Comparison of ENCODE assay signal across 33 mouse cellular contexts in genomic region chr10:81090621-81091020, GRCm38 (mm10). TPM values are rescaled to one million over a fixed set of nuclear protein-coding genes. Genes with fewer than 3 reads are reported as not detected.
DNase-seq lines count a peak whose midpoint lies in the region; ATAC-seq lines count a peak whose summit lies in the region.
"Had no signal": no experiment of that assay in that cellular context is flagged by ENCODE, and none has a peak within 500 bp of the region (broad histone marks: within the 10 kb centered on the region; RNA-seq: fewer than 3 reads in every experiment).

No protein-coding gene starts in this region.

- no peaks in the 10 kb centered on the region for H3K27me3 ChIP-seq in intestine, embryonic 15.5 days (replicated peaks)
- H3K27me3 ChIP-seq in liver, embryonic 11.5 days (replicated peaks; ENCODE audit: control insufficient read depth, insufficient read depth, low read length) = peaks cover 2% of the 10 kb centered on the region; the same call in 1 of the 2 replicates
- no peaks in the 10 kb centered on the region for H3K27me3 ChIP-seq in liver, embryonic 16.5 days (ENCODE audit: control insufficient read depth, insufficient read depth, low read depth, low read length)
- H3K27me3 ChIP-seq: embryonic facial prominence, embryonic 13.5 days; hindbrain, embryonic 15.5 days; stomach, embryonic 15.5 days had no signal

- no peaks in the 10 kb centered on the region for H3K36me3 ChIP-seq in intestine, embryonic 15.5 days
- H3K36me3 ChIP-seq in liver, embryonic 11.5 days (ENCODE audit: control insufficient read depth, insufficient read depth, low read length) = peaks cover 2% of the 10 kb centered on the region; the same call in 1 of the 2 replicates
- H3K36me3 ChIP-seq in liver, embryonic 16.5 days (ENCODE audit: control insufficient read depth, insufficient read depth) = peaks cover 11% of the 10 kb centered on the region
- H3K36me3 ChIP-seq: embryonic facial prominence, embryonic 13.5 days; forebrain, embryonic 12.5 days; hindbrain, embryonic 10.5 days; hindbrain, embryonic 15.5 days; limb, embryonic 10.5 days; limb, embryonic 15.5 days; midbrain, embryonic 15.5 days; neural tube, embryonic 15.5 days; stomach, embryonic 15.5 days had no signal

- H3K9ac ChIP-seq in intestine, embryonic 15.5 days = no peak overlapping the region
- no peak overlapping the region for H3K9ac ChIP-seq in liver, embryonic 11.5 days (ENCODE audit: low read depth, low read length)
- H3K9ac ChIP-seq in liver, embryonic 16.5 days (ENCODE audit: low read depth, low read length) = no peak overlapping the region
- H3K9ac ChIP-seq: embryonic facial prominence, embryonic 13.5 days; forebrain, embryonic 12.5 days; hindbrain, embryonic 15.5 days; limb, embryonic 15.5 days; midbrain, embryonic 15.5 days; neural tube, embryonic 15.5 days; stomach, embryonic 15.5 days had no signal

- H3K4me1 ChIP-seq in intestine, embryonic 15.5 days (replicated peaks) = peaks cover 8% of the 10 kb centered on the region; the same call in 1 of the 2 replicates
- peaks cover 28% of the 10 kb centered on the region for H3K4me1 ChIP-seq in liver, embryonic 11.5 days (replicated peaks; ENCODE audit: control insufficient read depth, insufficient read depth, low read length)
- H3K4me1 ChIP-seq in liver, embryonic 16.5 days (ENCODE audit: control insufficient read depth, low read depth, low read length) = peaks cover 39% of the 10 kb centered on the region
- H3K4me1 ChIP-seq: midbrain, embryonic 15.5 days had no signal

- no peak overlapping the region for H3K4me3 ChIP-seq in intestine, embryonic 15.5 days (replicated peaks)
- 0 out of 2 replicates have a peak overlapping the region, but pooled peaks have one; percentile 6 for H3K4me3 ChIP-seq in liver, embryonic 11.5 days (ENCODE audit: low read depth, low read length)
- peak overlapping the region; percentile 49 for H3K4me3 ChIP-seq in liver, embryonic 16.5 days (ENCODE audit: low read depth, low read length)
- H3K4me3 ChIP-seq: embryonic facial prominence, embryonic 13.5 days; forebrain, embryonic 12.5 days; hindbrain, embryonic 10.5 days; hindbrain, embryonic 15.5 days; limb, embryonic 10.5 days; limb, embryonic 15.5 days; megakaryocyte, embryonic 14.5 days; midbrain, embryonic 15.5 days; neural tube, embryonic 15.5 days; stomach, embryonic 15.5 days had no signal

- 59% methylated on average over 7 of the region's 7 CpGs for WGBS in intestine, embryonic 15.5 days
- WGBS in liver, embryonic 11.5 days = 61% methylated on average over 7 of the region's 7 CpGs
- WGBS in liver, embryonic 16.5 days (ENCODE audit: insufficient replicate concordance) = 53% methylated on average over 7 of the region's 7 CpGs

- peak overlapping the region; percentile 11; the same call in 1 of the 2 replicates for H3K4me2 ChIP-seq in intestine, embryonic 15.5 days (replicated peaks)
- 0 out of 2 replicates have a peak overlapping the region, but pooled peaks have one; percentile 7 for H3K4me2 ChIP-seq in liver, embryonic 11.5 days
- peak overlapping the region; percentile 42 for H3K4me2 ChIP-seq in liver, embryonic 16.5 days (ENCODE audit: low read depth, low read length)
- H3K4me2 ChIP-seq: embryonic facial prominence, embryonic 13.5 days; forebrain, embryonic 12.5 days; hindbrain, embryonic 15.5 days; limb, embryonic 15.5 days; midbrain, embryonic 15.5 days; neural tube, embryonic 15.5 days; stomach, embryonic 15.5 days had no signal

- no peak for DNase-seq in liver, embryonic 11.5 days (ENCODE audit: low spot score)
- DNase-seq in heart, adult 9 months (ENCODE audit: low spot score in 2 of 2) = no peak
- no peak for DNase-seq in layer of hippocampus, adult 9-10 months (ENCODE audit: low spot score)
- no peak for DNase-seq in heart, adult 11 months
- DNase-seq in adipocyte (ENCODE audit: low spot score) = no peak
- DNase-seq: adrenal gland, postnatal 14 days; cerebellum, adult 11-12 months; cerebellum, adult 9-11 months; gastrocnemius, postnatal 25 days; heart, postnatal 14 days; kidney, adult 8-10 months; kidney, postnatal 4 days; layer of hippocampus, postnatal 36 days; lung, postnatal 4 days; retina, postnatal 1 day; right cerebral cortex, postnatal 14 days; thymus, postnatal 14 days had no signal

- no peaks in the 10 kb centered on the region for H3K9me3 ChIP-seq in intestine, embryonic 15.5 days
- H3K9me3 ChIP-seq in liver, embryonic 11.5 days (ENCODE audit: control insufficient read depth, low read length) = peaks cover 2% of the 10 kb centered on the region; the same call in 1 of the 2 replicates
- H3K9me3 ChIP-seq in liver, embryonic 16.5 days (replicated peaks; ENCODE audit: control insufficient read depth, low read length) = 0 out of 2 replicates have a peak, but pooled peaks cover 2% of the 10 kb centered on the region
- H3K9me3 ChIP-seq: embryonic facial prominence, embryonic 13.5 days; hindbrain, embryonic 10.5 days; hindbrain, embryonic 15.5 days; limb, embryonic 10.5 days; limb, embryonic 15.5 days; midbrain, embryonic 15.5 days; neural tube, embryonic 15.5 days; stomach, embryonic 15.5 days had no signal

- ATAC-seq in intestine, embryonic 15.5 days = peak; percentile 6; the same call in 1 of the 2 replicates
- ATAC-seq in liver, embryonic 11.5 days (replicated peaks; ENCODE audit: low FRiP score) = no peak
- no peak for ATAC-seq in liver, embryonic 16.5 days (ENCODE audit: low read depth)
- ATAC-seq: inflammation-experienced regulatory T-cells, adult 6 months; lung, postnatal 0 days; midbrain, embryonic 15.5 days; Patski had no signal

- H3K27ac ChIP-seq in intestine, embryonic 15.5 days = no peak overlapping the region
- H3K27ac ChIP-seq in liver, embryonic 11.5 days (ENCODE audit: low read depth, low read length) = peak overlapping the region; percentile 25; the same call in 1 of the 2 replicates
- H3K27ac ChIP-seq in liver, embryonic 16.5 days (ENCODE audit: low read length) = no peak overlapping the region
- H3K27ac ChIP-seq: embryonic facial prominence, embryonic 13.5 days; forebrain, embryonic 12.5 days; hindbrain, embryonic 10.5 days; hindbrain, embryonic 15.5 days; kidney, postnatal 0 days; limb, embryonic 15.5 days; midbrain, embryonic 15.5 days; neural tube, embryonic 15.5 days; stomach, embryonic 15.5 days had no signal

RNA-seq across cellular contexts. Expression of gene Creb3l3, which starts 8.1 kb away (rescaled TPM):
- 48.2 and 57.8 TPM in 2 replicates for polyA plus RNA-seq in intestine, embryonic 15.5 days (2015; fragmentation: Nextera tagmentation; extraction: Ambion mirVana)
- polyA plus RNA-seq in liver, embryonic 11.5 days (2014; fragmentation: Nextera tagmentation; extraction: Ambion mirVana) = 17.3 and 17.6 TPM in 2 replicates
- 39.9 and 45.9 TPM in 2 replicates for polyA plus RNA-seq in liver, embryonic 16.5 days (2015; fragmentation: Nextera tagmentation; extraction: Ambion mirVana)
- polyA plus RNA-seq: inflammation-experienced regulatory T-cells, adult 6 months had no signal

RNA-seq across cellular contexts. Expression of gene Map2k2, which starts 15.1 kb away (rescaled TPM):
- 190 and 208 TPM in 2 replicates for polyA plus RNA-seq in intestine, embryonic 15.5 days (2015; fragmentation: Nextera tagmentation; extraction: Ambion mirVana)
- polyA plus RNA-seq in liver, embryonic 11.5 days (2014; fragmentation: Nextera tagmentation; extraction: Ambion mirVana) = 201 and 207 TPM in 2 replicates
- 93.8 and 100 TPM in 2 replicates for polyA plus RNA-seq in liver, embryonic 16.5 days (2015; fragmentation: Nextera tagmentation; extraction: Ambion mirVana)

RNA-seq across cellular contexts. Expression of gene Thop1, which starts 20.8 kb away (rescaled TPM):
- 57.1 and 60.1 TPM in 2 replicates for polyA plus RNA-seq in intestine, embryonic 15.5 days (2015; fragmentation: Nextera tagmentation; extraction: Ambion mirVana)
- polyA plus RNA-seq in liver, embryonic 11.5 days (2014; fragmentation: Nextera tagmentation; extraction: Ambion mirVana) = 80.3 and 84.0 TPM in 2 replicates
- 15.5 and 16.6 TPM in 2 replicates for polyA plus RNA-seq in liver, embryonic 16.5 days (2015; fragmentation: Nextera tagmentation; extraction: Ambion mirVana)

RNA-seq across cellular contexts. Expression of gene Sgta, which starts 30.6 kb away (rescaled TPM):
- 166 and 183 TPM in 2 replicates for polyA plus RNA-seq in intestine, embryonic 15.5 days (2015; fragmentation: Nextera tagmentation; extraction: Ambion mirVana)
- polyA plus RNA-seq in liver, embryonic 11.5 days (2014; fragmentation: Nextera tagmentation; extraction: Ambion mirVana) = 147 and 153 TPM in 2 replicates
- 55.3 and 57.3 TPM in 2 replicates for polyA plus RNA-seq in liver, embryonic 16.5 days (2015; fragmentation: Nextera tagmentation; extraction: Ambion mirVana)

RNA-seq across cellular contexts. Expression of gene Zbtb7a, which starts 44.4 kb away (rescaled TPM):
- 52.5 and 53.0 TPM in 2 replicates for polyA plus RNA-seq in intestine, embryonic 15.5 days (2015; fragmentation: Nextera tagmentation; extraction: Ambion mirVana)
- polyA plus RNA-seq in liver, embryonic 11.5 days (2014; fragmentation: Nextera tagmentation; extraction: Ambion mirVana) = 31.6 and 34.2 TPM in 2 replicates
- 30.0 and 35.0 TPM in 2 replicates for polyA plus RNA-seq in liver, embryonic 16.5 days (2015; fragmentation: Nextera tagmentation; extraction: Ambion mirVana)
